Mouse (Mus musculus): ENCODE results near the gene Pus7.

The Pus7 gene

DNA sequence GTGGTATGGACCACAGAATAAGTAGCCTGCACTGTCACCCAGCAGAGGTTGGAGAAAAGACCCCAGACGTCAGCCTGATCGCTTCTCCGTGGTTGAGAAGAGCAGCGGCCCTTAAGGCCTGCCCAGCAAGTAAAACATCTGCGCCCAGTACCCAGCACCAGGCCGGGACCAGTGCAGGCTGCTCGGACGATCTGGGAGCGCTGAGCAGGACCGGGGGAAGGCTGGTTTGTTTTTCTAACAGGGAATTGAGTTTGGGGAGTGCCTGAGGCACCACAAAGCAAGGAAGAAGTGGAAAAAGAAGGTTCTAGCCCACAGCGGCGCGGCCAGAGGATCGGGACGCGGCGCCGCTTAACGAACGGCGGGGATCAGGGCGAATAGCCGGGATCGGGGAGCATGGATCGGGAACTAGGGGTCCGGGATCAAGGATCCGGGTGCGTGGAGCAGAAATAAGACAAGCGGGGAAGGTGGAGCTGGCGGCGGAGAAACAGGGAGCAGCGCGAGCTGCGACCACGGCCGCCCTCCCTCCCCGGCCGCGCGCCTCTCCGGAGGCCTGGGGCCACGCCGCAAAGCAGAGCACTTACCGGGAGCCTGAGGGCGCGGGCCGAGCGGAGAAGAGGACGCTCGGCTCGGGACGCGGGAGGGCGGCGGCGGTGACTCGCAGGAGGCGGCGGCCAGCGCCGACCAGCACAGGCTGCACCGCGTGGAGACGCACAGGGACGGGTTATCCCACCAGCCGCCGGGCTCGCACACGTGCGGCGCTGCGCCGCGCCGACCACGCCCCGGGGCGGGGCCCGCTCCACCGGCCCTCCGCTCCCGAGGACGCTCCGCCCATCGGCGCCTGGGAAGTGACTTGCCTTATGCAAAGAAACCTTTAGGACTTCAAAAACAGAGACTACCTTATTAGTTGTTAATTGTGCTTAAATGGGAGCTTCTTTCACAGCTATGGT is at the start of gene Pus7:
Gene Pus7, minus strand, starts transcription at position 781 of the 947 bp plus-strand sequence.
- peak; percentile 82 for DNase-seq (ENCODE audit: low read depth)

- no peak for DNase-seq (ENCODE audit: low read depth)
Observed at GRCm38 (mm10) chr5:23830897-23831752, 47.6 kb upstream of the Pus7 start.

DNA sequence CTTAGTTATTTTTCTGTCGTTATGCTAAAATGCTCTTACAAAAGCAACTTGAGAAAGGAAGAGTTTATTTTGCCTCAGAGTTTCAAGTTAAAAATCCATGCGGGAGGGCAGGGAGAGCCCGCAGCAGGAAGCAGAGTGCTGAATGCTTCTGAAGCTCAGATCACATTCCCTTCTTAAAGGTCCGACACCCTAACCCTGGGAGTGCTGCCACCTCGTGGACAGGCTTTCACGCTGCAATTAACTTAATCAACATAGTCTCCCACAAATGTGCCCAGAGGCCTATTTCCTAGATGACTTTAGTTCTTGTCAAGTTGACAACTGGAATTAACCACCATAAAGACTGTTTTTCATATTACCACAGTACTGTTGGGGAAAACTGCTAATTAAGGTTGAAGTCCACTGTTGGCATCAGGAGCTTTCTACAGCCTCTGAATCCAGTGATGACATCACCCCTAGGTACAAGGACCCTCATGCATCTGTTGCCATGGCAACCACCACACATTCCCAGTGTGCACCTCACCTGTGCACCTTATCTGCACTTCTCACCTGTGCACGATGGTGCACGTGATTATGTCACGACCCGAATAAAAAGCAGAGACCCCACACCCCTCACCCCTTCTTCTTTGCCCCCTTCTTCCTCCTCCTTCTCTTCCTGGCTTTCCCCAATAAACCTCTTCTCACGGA is 43.0 kb upstream of the Pus7 start:
- peak; percentile 69 for DNase-seq (ENCODE audit: low read depth)

- peak; percentile 7 for DNase-seq (ENCODE audit: low read depth)
Observed at GRCm38 (mm10) chr5:23824171-23824733, 40.7 kb upstream of the Pus7 start.

DNA sequence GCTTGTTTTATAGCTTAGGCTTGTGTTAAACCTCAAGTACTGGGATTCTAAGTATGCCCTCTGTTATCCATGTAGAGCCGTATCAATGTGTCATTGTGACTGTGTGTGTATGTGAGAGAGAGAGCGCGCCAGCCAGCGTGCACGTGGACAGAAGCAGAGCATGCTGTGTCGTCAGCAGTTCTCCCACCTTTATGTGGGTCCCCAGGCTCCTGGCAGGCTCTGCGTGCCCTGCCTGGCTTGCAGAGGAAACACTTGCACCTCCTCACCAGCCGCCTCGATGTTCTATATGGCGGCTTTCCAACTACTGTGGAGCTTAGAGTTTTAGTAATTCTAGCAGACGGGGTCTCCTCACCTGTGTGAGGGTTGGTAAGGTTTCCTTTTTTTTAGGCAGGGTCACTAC is 38.8 kb upstream of the Pus7 start:
- no peak for DNase-seq (ENCODE audit: low read depth)

DNA sequence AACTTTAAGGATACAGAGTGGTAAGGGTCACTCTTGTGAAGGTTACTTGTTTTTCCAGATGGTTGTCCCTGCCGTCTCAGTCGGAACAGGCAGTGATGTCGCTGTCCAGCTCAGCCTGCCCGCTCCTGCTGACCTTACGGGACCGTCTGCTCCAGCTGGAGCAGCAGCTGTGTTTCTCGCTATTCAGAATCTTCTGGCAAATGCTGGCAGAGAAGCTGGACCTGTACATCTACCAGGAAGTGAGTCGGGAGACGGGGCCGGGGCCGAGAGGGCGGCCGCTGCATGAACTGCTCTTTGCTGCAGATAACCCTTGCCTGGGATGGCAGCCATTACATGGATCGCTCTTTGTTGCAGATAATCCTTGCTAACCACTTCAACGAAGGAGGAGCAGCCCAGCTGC is 33.2 kb upstream of the Pus7 start:
- DNase-seq (ENCODE audit: low read depth), result no peak

GRCm38 (mm10) chr5:23814841-23815240 is 31.3 kb upstream of the Pus7 start:
- no peak for DNase-seq (ENCODE audit: low read depth)

DNA sequence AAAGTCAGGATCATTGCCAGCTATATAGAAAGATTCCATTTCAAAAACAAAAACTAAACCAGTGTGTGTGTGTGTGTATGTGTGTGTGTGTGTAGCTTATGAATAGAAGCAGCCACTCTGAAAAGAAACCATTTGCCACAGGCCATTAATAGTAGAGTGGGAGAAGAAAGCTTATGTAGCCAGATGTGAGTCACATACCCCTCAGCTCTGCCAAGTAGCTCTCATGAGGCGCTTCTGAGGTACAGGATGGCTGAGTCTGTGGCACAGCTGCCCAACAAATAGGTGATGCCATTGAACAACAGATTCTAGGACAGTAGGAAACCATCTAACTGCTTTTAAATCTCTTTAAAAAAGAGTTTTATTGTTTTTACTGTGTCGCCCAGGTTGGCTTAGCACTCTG is 9.2 kb upstream of the Pus7 start:
- no peak for DNase-seq (ENCODE audit: low read depth)

- peak; percentile 67 for DNase-seq (ENCODE audit: low read depth)
Observed at GRCm38 (mm10) chr5:23789078-23789612, 5.6 kb upstream of the Pus7 start.

GRCm38 (mm10) chr5:23788390-23788830 is 4.9 kb upstream of the Pus7 start:
- DNase-seq (ENCODE audit: low read depth), result no peak

DNA sequence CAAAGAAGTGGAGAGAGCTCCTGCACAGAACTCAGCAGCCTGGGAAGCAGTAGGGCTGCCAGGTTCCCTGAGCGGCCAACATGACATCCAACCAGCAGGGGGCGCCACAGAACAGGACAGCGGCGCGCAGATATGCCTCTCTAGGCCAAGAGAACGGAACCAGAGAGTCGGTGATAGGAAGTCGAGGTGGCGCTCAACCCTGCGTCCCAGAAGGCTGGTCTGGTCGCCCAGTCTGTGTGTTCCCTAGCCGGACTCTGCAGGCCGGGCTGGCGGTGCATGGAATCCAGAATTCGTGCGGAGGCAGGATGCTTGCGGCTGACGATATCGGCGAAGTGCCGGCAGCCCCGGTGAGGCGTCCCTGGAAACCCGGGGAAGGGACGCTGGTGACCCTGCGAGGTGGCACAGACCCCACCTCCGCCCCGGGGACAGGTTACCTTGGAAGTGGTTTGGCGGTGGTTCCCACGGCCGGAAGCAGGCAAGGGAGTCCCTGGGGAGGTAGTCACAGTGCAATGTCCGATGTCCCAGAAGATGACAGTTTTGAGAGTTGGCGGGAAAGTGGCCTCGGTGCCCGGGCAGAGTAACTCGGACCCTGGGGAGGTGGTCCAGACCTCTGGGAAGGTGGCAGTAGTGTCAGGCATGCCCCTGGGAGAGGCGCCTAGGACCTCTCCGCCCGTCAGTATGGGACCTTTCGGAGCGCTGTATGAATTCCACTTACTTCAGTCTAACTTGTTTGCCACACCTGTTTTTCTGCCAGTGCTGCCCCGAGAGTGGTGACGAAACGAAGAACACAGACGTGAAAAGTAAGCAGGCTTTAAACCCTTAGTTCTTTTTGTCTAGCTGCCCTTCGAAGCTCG is 4.3 kb upstream of the Pus7 start, which contains the start of gene Rint1:
Gene Rint1, plus strand, starts transcription at position 176 of the 854 bp plus-strand sequence.
- peak; percentile 91 for DNase-seq (ENCODE audit: low read depth)

- DNase-seq (ENCODE audit: low read depth), result no peak
Observed at GRCm38 (mm10) chr5:23782051-23782810, 1.3 kb downstream of the Pus7 start.

DNA sequence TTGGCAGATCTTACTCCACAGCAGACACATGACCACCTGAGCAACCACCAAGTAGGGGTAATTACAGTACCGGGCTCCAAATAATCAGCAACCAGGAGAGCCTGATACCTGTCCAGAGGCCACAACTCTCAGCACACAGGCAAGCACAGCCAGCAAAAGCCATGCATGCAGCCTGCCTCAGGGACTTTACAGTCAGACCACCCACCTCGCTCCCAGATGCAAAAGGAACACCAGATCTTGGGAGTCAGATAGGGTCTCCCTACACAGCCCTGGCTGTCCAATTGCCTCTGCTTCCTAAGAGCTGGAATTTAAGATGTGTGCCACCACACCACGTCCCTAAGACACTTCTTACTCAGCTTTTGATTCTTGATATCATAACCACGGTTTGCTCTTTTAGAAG is 2.3 kb downstream of the Pus7 start:
- no peak for DNase-seq (ENCODE audit: low read depth)

- no peak for DNase-seq (ENCODE audit: low read depth)
Observed at GRCm38 (mm10) chr5:23780516-23780915, 3.0 kb downstream of the Pus7 start.

DNA sequence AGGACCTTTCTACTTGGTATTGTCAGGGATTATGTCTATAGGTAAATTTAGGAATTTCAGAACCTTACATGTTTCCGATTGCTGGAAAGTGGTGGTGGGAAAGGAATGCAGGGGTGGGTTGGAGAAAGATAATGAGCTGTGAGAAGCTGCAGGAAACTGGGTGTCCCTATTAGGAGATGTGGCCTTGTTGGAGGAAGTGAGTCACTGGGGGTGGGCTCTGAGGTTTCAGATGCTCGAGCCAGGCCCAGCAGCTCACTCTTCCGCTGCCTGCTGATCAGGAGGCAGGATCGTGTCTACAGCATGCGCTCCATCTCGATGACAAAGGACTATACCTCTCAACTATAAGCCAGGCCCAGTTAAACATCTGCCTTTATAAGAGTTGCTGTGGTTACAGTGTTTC is 9.3 kb downstream of the Pus7 start:
- DNase-seq (ENCODE audit: low read depth), result no peak

DNA sequence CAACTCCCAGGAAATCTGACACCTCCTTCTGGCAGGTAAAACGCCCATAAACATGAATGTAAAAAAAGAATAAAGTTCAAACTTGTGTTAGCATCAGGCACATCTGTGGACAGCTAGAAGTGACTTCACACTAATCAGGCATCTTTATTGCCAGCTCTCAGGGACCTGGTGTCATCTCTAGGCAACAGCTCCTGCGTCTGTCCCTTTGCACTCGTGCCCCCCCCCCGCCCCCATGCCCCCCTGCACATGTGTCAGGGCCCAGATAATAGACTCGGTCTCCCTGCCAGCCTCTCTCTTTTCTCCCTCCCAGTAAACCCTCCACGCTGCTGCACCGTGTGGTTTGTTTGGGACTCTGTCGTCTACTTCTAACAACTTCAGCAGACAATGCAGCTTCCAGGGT is 12.4 kb downstream of the Pus7 start:
- DNase-seq (ENCODE audit: low read depth), result peak; percentile 67

- DNase-seq (ENCODE audit: low read depth), result no peak
Observed at GRCm38 (mm10) chr5:23764557-23764956, 19.0 kb downstream of the Pus7 start.

- DNase-seq (ENCODE audit: low read depth), result no peak
Observed at GRCm38 (mm10) chr5:23762531-23762930, 21.0 kb downstream of the Pus7 start.

DNA sequence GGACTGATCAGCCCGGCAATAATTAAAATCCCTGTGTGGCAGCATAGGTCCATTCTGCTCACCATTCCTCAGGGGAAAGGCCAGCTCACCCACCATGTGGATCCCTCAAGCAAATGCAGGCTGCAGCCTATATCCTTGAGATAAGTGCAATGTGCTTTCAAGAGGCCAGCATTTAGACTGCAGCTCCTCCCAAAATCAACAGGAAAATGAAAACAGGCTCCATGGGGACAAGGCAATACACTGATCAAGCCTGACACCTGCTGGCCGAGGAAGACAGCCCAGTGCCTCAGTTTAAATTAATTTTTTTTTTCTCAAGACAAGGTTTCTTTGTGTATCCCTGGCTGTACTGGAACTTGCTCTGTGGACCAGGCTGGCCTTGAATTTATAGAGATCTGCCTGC is 24.9 kb downstream of the Pus7 start:
- DNase-seq (ENCODE audit: low read depth), result no peak

DNA sequence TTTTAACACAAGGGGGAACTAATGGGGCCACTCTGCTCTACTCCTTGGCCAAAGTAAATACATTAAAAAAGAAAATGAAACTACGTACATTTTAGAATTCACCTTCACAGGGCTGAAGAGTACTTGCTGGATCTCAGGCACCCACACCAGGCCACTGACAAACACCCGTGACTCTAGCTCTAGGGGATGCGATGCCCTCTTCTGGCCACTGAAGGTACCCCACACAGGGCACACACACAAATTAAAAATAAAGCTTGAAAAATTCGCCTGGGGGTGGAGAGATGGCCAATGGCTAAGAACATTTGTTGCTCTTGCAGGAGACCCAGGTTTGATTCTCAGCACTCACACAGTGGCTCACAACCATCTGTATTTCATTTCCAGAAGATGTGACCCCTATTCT is 27.1 kb downstream of the Pus7 start:
- DNase-seq (ENCODE audit: low read depth), result no peak

Measured in c-Kit-positive CD71-positive TER-119-negative erythroid progenitor cells, embryonic 14.5 days (primary cell).